Comparison of ENCODE assay signal across 24 mouse cellular contexts in the genomic region with DNA sequence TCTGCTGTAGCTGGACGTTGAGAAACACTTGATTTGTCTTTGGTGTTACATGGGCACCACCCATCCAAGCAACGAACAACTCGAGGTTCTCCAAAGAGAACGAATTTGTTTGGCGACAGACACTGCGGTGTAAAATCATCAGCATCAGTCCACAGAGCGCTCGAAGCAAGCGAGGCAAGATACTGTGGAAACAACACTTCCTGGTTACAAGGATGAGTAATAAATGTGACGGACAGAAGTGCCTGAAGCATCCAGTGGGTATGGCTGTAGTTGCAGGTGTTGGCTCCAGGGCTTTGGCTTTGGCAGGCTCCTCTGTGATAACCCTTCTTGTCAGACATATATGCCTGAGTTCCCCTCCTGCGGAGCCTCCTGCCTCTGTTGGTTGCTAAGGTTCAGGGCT. TPM values are rescaled to one million over a fixed set of nuclear protein-coding genes. Genes with fewer than 3 reads are reported as not detected.
DNase-seq lines count a peak whose midpoint lies in the region; ATAC-seq lines count a peak whose summit lies in the region.
"Had no signal": no experiment of that assay in that cellular context is flagged by ENCODE, and none has a peak within 500 bp of the region (broad histone marks: within the 10 kb centered on the region; RNA-seq: fewer than 3 reads in every experiment).

No protein-coding gene starts in this region.

- H3K4me3 ChIP-seq in midbrain, embryonic 10.5 days = no peak overlapping the region
- H3K4me3 ChIP-seq: embryonic facial prominence, embryonic 15.5 days; erythroblast, embryonic 14.5 days; forebrain, embryonic 10.5 days; heart, adult 2 months; heart, embryonic 15.5 days; hindbrain, embryonic 13.5 days had no signal

- H3K27ac ChIP-seq in midbrain, embryonic 10.5 days (replicated peaks) = no peak overlapping the region
- H3K27ac ChIP-seq: embryonic facial prominence, embryonic 15.5 days; forebrain, embryonic 10.5 days; heart, adult 2 months; heart, embryonic 15.5 days; hindbrain, embryonic 13.5 days; hindbrain, postnatal 0 days had no signal

- peak; percentile 1 for DNase-seq in urinary bladder, postnatal 14 days (ENCODE audit: low spot score)
- no peak for DNase-seq in urinary bladder, postnatal 36 days (ENCODE audit: low spot score in 2 of 2)
- peak; percentile 48 for DNase-seq in thymus, postnatal 0 days (ENCODE audit: low spot score)
- DNase-seq in kidney, adult 11 months = no peak
- DNase-seq in lung, postnatal 25 days (ENCODE audit: low spot score) = no peak
- DNase-seq in midbrain, embryonic 10.5 days (ENCODE audit: low spot score) = no peak
- DNase-seq: adrenal gland, adult 8-10 months; adrenal gland, postnatal 36 days; cerebellum, adult 2 months; cerebellum, postnatal 14 days; embryo, embryonic 11 days; gastrocnemius, postnatal 14 days; heart, adult 2 months; heart, postnatal 14 days had no signal

- 93% methylated on average over 11 of the region's 11 CpGs for WGBS in midbrain, embryonic 10.5 days

- no peaks in the 10 kb centered on the region for H3K36me3 ChIP-seq in midbrain, embryonic 10.5 days
- H3K36me3 ChIP-seq: embryonic facial prominence, embryonic 15.5 days; forebrain, embryonic 10.5 days; heart, embryonic 15.5 days had no signal

- H3K4me1 ChIP-seq in midbrain, embryonic 10.5 days = peaks cover 3% of the 10 kb centered on the region; the same call in 1 of the 2 replicates
- H3K4me1 ChIP-seq: embryonic facial prominence, embryonic 15.5 days; heart, embryonic 15.5 days had no signal

- ATAC-seq in activated CD4-positive, CD25-positive, alpha-beta regulatory T cell, adult 4 months = peak; percentile 57
- ATAC-seq: forebrain, embryonic 14.5 days; hindbrain, postnatal 0 days; Patski had no signal

- H3K9me3 ChIP-seq in midbrain, embryonic 10.5 days (replicated peaks) = no peaks in the 10 kb centered on the region
- H3K9me3 ChIP-seq: embryonic facial prominence, embryonic 15.5 days; forebrain, embryonic 10.5 days; heart, embryonic 15.5 days; hindbrain, embryonic 13.5 days had no signal

- no peaks in the 10 kb centered on the region for H3K27me3 ChIP-seq in midbrain, embryonic 10.5 days (ENCODE audit: low read depth, poor library complexity, severe bottlenecking)
- H3K27me3 ChIP-seq: CH12.LX; embryonic facial prominence, embryonic 15.5 days; heart, embryonic 15.5 days; hindbrain, embryonic 13.5 days; Patski had no signal

RNA-seq across cellular contexts. Expression of a gene that starts 18.0 kb away (rescaled TPM):
- polyA plus RNA-seq in activated CD4-positive, CD25-positive, alpha-beta regulatory T cell, adult 4 months (2017; shearing (Covaris generic)) = 1 to 10 TPM; 1.4 to 3.1 TPM
- polyA plus RNA-seq in thymus, postnatal 0 days (2015; fragmentation: Nextera tagmentation; extraction: Ambion mirVana) = 4.1 and 5.5 TPM in 2 replicates
- polyA plus RNA-seq in midbrain, embryonic 10.5 days (2016; fragmentation: Nextera tagmentation; extraction: Ambion mirVana) = 5.0 and 7.0 TPM in 2 replicates
- polyA plus RNA-seq: erythroblast, embryonic 14.5 days had no signal

Comparison
In these comparisons a context has a peak if more than half of its experiments do, and no peak if none do; other contexts are left out.
1. DNase-seq: peak in urinary bladder, postnatal 14 days (single experiment) and thymus, postnatal 0 days (single experiment); none in urinary bladder, postnatal 36 days (0 of 2), kidney, adult 11 months (single experiment), lung, postnatal 25 days (single experiment) and midbrain, embryonic 10.5 days (single experiment).